Mouse (Mus musculus): ENCODE data around the gene Sertad3. TPM values are rescaled to one million over a fixed set of nuclear protein-coding genes. Genes with fewer than 3 reads are reported as not detected.
A peak's percentile ranks its signal among the peaks of the same experiment; 100 is the strongest.

The Sertad3 gene
- polyA plus RNA-seq, 1 experiment from 2014 or later: 20.3 TPM

GRCm38 (mm10) chr7:27446521-27447418 lies 26.8 kb upstream of the Sertad3 start:
- Histone ChIP-seq H3K9ac (ENCODE audit: low read length) (peak overlapping the region; percentile 68), H3K4me1 (ENCODE audit: control insufficient read depth, insufficient read depth, low read length) (peaks cover 11% of the 10 kb centered on the region), H3K36me3 (ENCODE audit: control insufficient read depth, insufficient read depth, low read length) (no peaks in the 10 kb centered on the region), H3K9me3 (ENCODE audit: control insufficient read depth, low read length) (no peaks in the 10 kb centered on the region), H3K4me2 (peak overlapping the region; percentile 95), H3K4me3 (ENCODE audit: low read depth, low read length) (peak overlapping the region; percentile 54), H3K27me3 (ENCODE audit: control insufficient read depth, insufficient read depth, low read length) (peaks cover 23% of the 10 kb centered on the region), H3K27ac (ENCODE audit: low read depth, low read length) (no peak overlapping the region)
- ATAC-seq (ENCODE audit: low FRiP score) (peak; percentile 22), DNase-seq (ENCODE audit: low spot score, missing footprints) (peak; percentile 88)
- 9% methylated on average over 41 of the region's 53 CpGs for WGBS

GRCm38 (mm10) chr7:27447419-27448286 lies 25.9 kb upstream of the Sertad3 start, which contains the start of the genes Sptbn4 and Blvrb:
Gene Sptbn4, minus strand, starts transcription at chr7:27447686.
Gene Blvrb, plus strand, starts transcription at chr7:27447978.
- peak within 1 kb of the TSS; percentile 68 for H3K9ac ChIP-seq (ENCODE audit: low read length)
- H3K9me3 ChIP-seq (ENCODE audit: control insufficient read depth, low read length): no peaks in the 10 kb centered on the region
- no peaks in the 10 kb centered on the region for H3K36me3 ChIP-seq (ENCODE audit: control insufficient read depth, insufficient read depth, low read length)
- H3K4me2 ChIP-seq: peak within 1 kb of the TSS; percentile 95
- ATAC-seq (ENCODE audit: low FRiP score) (peak; percentile 96), DNase-seq (ENCODE audit: low spot score, missing footprints) (peak; percentile 100)
- WGBS: under 1% methylated on average over 54 of the region's 54 CpGs
- H3K4me3 ChIP-seq (ENCODE audit: low read depth, low read length): peak within 1 kb of the TSS; percentile 54
- peaks cover 11% of the 10 kb centered on the region for H3K4me1 ChIP-seq (ENCODE audit: control insufficient read depth, insufficient read depth, low read length)
- no peak within 1 kb of the TSS for H3K27ac ChIP-seq (ENCODE audit: low read depth, low read length)
- H3K27me3 ChIP-seq (ENCODE audit: control insufficient read depth, insufficient read depth, low read length): peaks cover 23% of the 10 kb centered on the region

DNA sequence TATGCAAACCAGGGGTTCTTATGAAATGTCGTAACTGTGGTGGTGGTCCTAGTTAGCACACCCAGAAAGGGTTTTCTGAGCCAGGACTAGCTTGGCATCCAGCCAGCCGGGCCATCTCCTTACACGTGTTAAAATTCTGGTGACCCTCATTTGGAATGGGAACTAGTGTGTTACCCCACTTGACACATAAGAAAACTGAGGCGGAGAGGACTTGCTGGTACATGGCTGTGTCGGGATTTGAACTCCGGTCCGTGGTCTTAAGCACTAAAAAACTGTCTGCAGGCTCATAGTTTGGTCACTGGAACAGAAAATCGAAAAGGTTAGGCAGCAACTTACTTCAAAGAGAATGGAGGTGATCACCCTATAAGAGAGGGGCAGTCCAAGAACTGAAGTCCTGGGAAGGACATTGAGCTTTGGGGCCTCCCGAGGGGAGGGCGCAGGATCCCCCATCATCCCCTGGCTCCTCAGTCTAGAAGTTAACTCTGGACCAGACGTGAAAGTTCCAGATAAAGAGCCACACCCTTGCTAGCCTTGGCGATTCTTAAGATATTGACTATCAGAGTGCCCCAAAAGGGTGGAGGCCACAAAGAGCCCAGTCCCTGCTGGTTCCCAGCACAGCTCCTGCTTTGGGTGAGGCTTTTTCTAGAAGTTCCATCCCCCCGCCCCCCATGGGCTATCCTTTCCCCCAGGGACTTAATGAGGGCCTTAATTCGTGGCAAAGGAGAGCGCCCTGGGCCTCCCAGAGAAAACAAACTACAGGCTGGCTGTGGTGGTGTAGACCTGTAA lies 25.0 kb upstream of the Sertad3 start:
- Histone ChIP-seq H3K36me3 (ENCODE audit: control insufficient read depth, insufficient read depth, low read length) (no peaks in the 10 kb centered on the region), H3K27ac (ENCODE audit: low read depth, low read length) (no peak overlapping the region), H3K4me2 (peak overlapping the region; percentile 69), H3K4me1 (ENCODE audit: control insufficient read depth, insufficient read depth, low read length) (peaks cover 11% of the 10 kb centered on the region), H3K9ac (ENCODE audit: low read length) (no peak overlapping the region), H3K9me3 (ENCODE audit: control insufficient read depth, low read length) (no peaks in the 10 kb centered on the region), H3K27me3 (ENCODE audit: control insufficient read depth, insufficient read depth, low read length) (peaks cover 23% of the 10 kb centered on the region), H3K4me3 (ENCODE audit: low read depth, low read length) (peak overlapping the region; percentile 45)
- DNase-seq (ENCODE audit: low spot score, missing footprints) (no peak), ATAC-seq (ENCODE audit: low FRiP score) (no peak)
- WGBS: 56% methylated on average over 15 of the region's 15 CpGs

DNA sequence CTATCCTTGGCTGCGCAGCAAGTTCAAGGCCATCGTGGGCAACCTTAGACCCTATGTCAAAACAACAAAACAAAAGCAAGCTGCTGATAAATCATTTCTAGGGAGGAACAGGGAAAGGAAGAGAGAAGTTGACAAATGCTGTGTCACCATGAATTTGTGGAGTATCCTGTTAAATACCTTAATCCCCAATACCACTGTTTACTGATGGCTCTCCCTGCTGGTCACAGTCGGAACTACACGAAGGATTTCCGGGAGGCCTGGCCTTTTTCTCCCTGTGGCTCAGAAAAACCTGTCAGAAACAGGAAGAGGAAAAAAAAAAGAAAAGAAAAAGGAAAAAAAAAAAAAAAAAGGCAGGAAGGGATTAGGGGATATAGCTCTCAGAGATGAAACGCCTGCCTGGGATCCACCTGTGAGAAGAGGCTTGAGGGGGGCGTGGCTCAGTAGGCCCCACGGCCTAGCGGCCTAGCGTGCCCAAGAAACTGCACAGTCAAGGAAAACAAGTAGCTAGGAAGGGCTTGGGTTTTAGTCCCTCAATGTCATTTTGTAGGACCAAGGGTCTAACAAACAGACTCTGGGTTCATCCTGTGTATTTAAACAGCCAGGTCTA lies 24.2 kb upstream of the Sertad3 start:
- Histone ChIP-seq H3K4me1 (ENCODE audit: control insufficient read depth, insufficient read depth, low read length) (peaks cover 11% of the 10 kb centered on the region), H3K9me3 (ENCODE audit: control insufficient read depth, low read length) (no peaks in the 10 kb centered on the region), H3K4me2 (no peak overlapping the region), H3K27me3 (ENCODE audit: control insufficient read depth, insufficient read depth, low read length) (peaks cover 23% of the 10 kb centered on the region), H3K36me3 (ENCODE audit: control insufficient read depth, insufficient read depth, low read length) (no peaks in the 10 kb centered on the region), H3K9ac (ENCODE audit: low read length) (no peak overlapping the region), H3K27ac (ENCODE audit: low read depth, low read length) (no peak overlapping the region), H3K4me3 (ENCODE audit: low read depth, low read length) (no peak overlapping the region)
- ATAC-seq (ENCODE audit: low FRiP score) (no peak), DNase-seq (ENCODE audit: low spot score, missing footprints) (peak; percentile 94)
- 62% methylated on average over 10 of the region's 10 CpGs for WGBS

- H3K4me2 ChIP-seq: no peak overlapping the region
- 95% methylated on average over 2 of the region's 2 CpGs for WGBS
- H3K9ac ChIP-seq (ENCODE audit: low read length): no peak overlapping the region
- H3K36me3 ChIP-seq (ENCODE audit: control insufficient read depth, insufficient read depth, low read length): no peaks in the 10 kb centered on the region
- no peak overlapping the region for H3K27ac ChIP-seq (ENCODE audit: low read depth, low read length)
- no peaks in the 10 kb centered on the region for H3K9me3 ChIP-seq (ENCODE audit: control insufficient read depth, low read length)
- peaks cover 7% of the 10 kb centered on the region for H3K4me1 ChIP-seq (ENCODE audit: control insufficient read depth, insufficient read depth, low read length)
- peaks cover 8% of the 10 kb centered on the region for H3K27me3 ChIP-seq (ENCODE audit: control insufficient read depth, insufficient read depth, low read length)
- H3K4me3 ChIP-seq (ENCODE audit: low read depth, low read length): no peak overlapping the region
- DNase-seq (ENCODE audit: low spot score, missing footprints): no peak
- no peak for ATAC-seq (ENCODE audit: low FRiP score)
Observed at GRCm38 (mm10) chr7:27451359-27451758, 22.2 kb upstream of the Sertad3 start.

DNA sequence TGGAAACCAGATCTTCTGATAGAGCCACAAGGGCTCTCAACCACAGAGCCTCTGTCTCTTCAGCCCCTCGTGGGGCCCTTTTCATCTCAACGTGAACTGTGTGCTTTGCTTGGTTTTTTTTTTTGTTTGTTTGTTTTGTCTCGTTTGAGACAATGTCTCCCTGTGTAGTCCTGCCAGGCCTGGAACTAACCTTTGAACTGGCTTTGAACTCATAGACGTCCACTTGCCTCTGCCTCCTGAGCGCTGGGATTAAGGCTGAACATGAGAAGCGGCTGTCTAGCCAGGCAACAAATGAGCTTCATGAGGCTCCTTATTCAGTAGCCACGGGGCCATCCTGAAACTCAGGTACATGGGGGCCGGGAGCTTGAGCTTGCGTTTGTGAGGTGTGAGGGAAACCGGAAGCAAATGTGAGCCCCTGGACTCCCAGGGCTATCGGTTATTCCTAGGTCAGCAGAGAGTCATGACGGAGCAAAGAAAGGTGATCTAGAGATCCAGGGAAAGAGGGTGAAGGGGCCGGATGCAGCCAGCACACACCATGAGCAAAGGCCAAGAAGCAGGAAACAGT lies 21.3 kb upstream of the Sertad3 start:
- ATAC-seq (ENCODE audit: low FRiP score) (no peak), DNase-seq (ENCODE audit: low spot score, missing footprints) (peak; percentile 73)
- H3K27me3 ChIP-seq (ENCODE audit: control insufficient read depth, insufficient read depth, low read length): no peaks in the 10 kb centered on the region; the same call in 1 of the 2 replicates
- H3K4me3 ChIP-seq (ENCODE audit: low read depth, low read length): no peak overlapping the region
- no peak overlapping the region for H3K4me2 ChIP-seq
- 57% methylated on average over 13 of the region's 13 CpGs for WGBS
- H3K4me1 ChIP-seq (ENCODE audit: control insufficient read depth, insufficient read depth, low read length): peaks cover 2% of the 10 kb centered on the region; the same call in 1 of the 2 replicates
- H3K9ac ChIP-seq (ENCODE audit: low read length): no peak overlapping the region
- H3K36me3 ChIP-seq (ENCODE audit: control insufficient read depth, insufficient read depth, low read length): no peaks in the 10 kb centered on the region
- no peaks in the 10 kb centered on the region for H3K9me3 ChIP-seq (ENCODE audit: control insufficient read depth, low read length)
- no peak overlapping the region for H3K27ac ChIP-seq (ENCODE audit: low read depth, low read length)

DNA sequence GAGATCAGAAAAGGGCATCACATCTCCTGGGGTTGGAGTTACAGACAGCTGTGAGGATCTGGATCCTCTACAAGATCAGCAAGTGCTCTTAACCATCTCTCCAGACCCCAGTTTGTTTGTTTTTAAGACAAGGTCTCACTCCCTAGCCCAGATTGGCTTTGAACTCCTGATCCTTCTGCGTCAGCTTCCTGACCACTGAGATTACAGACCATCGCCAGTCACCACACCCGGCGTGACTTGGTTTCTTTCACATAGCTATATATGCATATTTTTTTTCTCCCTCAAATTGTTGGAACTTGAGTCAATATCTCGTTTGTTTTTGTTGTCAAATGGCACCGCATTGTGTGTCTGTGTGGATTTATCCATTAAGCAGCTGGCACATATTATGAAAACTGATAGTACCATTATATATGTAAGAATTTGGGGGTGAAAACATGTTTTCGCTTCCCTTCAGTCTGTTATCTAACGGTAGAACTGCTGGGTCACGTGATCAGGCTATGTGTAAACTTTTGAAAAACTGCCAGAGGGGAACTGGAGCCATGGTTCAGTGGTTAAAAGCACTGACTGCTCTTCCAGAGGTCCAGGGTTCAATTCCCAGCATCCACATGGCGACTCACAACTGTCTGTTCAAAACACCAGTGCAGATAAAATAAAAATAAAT lies 19.0 kb upstream of the Sertad3 start:
- Histone ChIP-seq H3K27ac (ENCODE audit: low read depth, low read length) (no peak overlapping the region), H3K36me3 (ENCODE audit: control insufficient read depth, insufficient read depth, low read length) (no peaks in the 10 kb centered on the region), H3K4me3 (ENCODE audit: low read depth, low read length) (no peak overlapping the region), H3K9me3 (ENCODE audit: control insufficient read depth, low read length) (no peaks in the 10 kb centered on the region), H3K4me1 (ENCODE audit: control insufficient read depth, insufficient read depth, low read length) (no peaks in the 10 kb centered on the region), H3K27me3 (ENCODE audit: control insufficient read depth, insufficient read depth, low read length) (no peaks in the 10 kb centered on the region), H3K9ac (ENCODE audit: low read length) (no peak overlapping the region), H3K4me2 (no peak overlapping the region)
- ATAC-seq (ENCODE audit: low FRiP score) (no peak), DNase-seq (ENCODE audit: low spot score, missing footprints) (no peak)
- 79% methylated on average over 10 of the region's 10 CpGs for WGBS

- ATAC-seq (ENCODE audit: low FRiP score) (no peak), DNase-seq (ENCODE audit: low spot score, missing footprints) (peak; percentile 61)
- no peak overlapping the region for H3K4me3 ChIP-seq (ENCODE audit: low read depth, low read length)
- H3K9me3 ChIP-seq (ENCODE audit: control insufficient read depth, low read length): no peaks in the 10 kb centered on the region
- no peaks in the 10 kb centered on the region for H3K27me3 ChIP-seq (ENCODE audit: control insufficient read depth, insufficient read depth, low read length)
- H3K4me2 ChIP-seq: no peak overlapping the region
- no peaks in the 10 kb centered on the region for H3K4me1 ChIP-seq (ENCODE audit: control insufficient read depth, insufficient read depth, low read length)
- no peak overlapping the region for H3K27ac ChIP-seq (ENCODE audit: low read depth, low read length)
- 92% methylated on average over 3 of the region's 3 CpGs for WGBS
- H3K36me3 ChIP-seq (ENCODE audit: control insufficient read depth, insufficient read depth, low read length): no peaks in the 10 kb centered on the region
- no peak overlapping the region for H3K9ac ChIP-seq (ENCODE audit: low read length)
Observed at GRCm38 (mm10) chr7:27455273-27455672, 18.3 kb upstream of the Sertad3 start.

Measured in midbrain, embryonic 11.5 days (tissue).